In the genomic region with DNA sequence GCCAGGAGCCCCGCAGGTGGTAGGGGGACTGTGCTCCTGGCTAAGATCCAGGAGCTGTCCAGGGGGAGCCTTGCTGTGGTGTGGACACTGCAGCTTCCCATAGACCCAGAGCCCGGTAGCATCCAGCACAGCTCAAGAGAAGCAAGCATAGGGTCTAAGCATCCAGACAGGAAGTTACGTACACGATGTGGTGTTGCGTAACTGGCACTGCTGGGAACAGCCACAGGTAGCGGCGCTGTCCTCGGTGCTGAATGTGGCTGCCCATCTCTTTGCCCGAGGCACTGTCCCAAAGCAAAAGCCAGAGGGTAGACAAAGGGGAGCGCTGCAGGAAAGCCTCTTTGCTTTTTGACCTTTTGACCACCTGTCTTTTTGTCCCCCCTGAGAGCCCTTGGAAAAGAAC, we compare ENCODE assay signal across 9 mouse cellular contexts. TPM values are rescaled to one million over a fixed set of nuclear protein-coding genes. Genes with fewer than 3 reads are reported as not detected.
DNase-seq lines count a peak whose midpoint lies in the region; ATAC-seq lines count a peak whose summit lies in the region.
"Had no signal": no experiment of that assay in that cellular context is flagged by ENCODE, and none has a peak within 500 bp of the region (broad histone marks: within the 10 kb centered on the region; RNA-seq: fewer than 3 reads in every experiment).

No protein-coding gene starts in this region.

- DNase-seq in CD4-positive, CD25-positive, alpha-beta regulatory T cell, adult 2 months (ENCODE audit: low read depth, low spot score), result peak; percentile 23
- DNase-seq in testis, postnatal 10 days (ENCODE audit: low spot score), result peak; percentile 72
- no peak for DNase-seq in testis, postnatal 14 days (ENCODE audit: low spot score)
- peak; percentile 56 for DNase-seq in liver
- peak; percentile 47 for DNase-seq in thymus, postnatal 0 days (ENCODE audit: low spot score)
- DNase-seq in cerebellum, adult 9-11 months, result no peak

- no peak for ATAC-seq in CD4-positive, CD25-positive, alpha-beta regulatory T cell, adult 4 months
- ATAC-seq in monocyte, adult 5-6 weeks (replicated peaks; ENCODE audit: insufficient number of reproducible peaks, low FRiP score, low TSS enrichment, poor library complexity, severe bottlenecking), result no peak

RNA-seq across cellular contexts. Expression of a gene that starts 6.1 kb away (rescaled TPM):
- under 1 TPM in 1 of 2 experiments, not detected in 1; 0.13 TPM for polyA plus RNA-seq in CD4-positive, CD25-positive, alpha-beta regulatory T cell, adult 4 months (2017; shearing (Covaris generic))
- polyA plus RNA-seq in thymus, postnatal 0 days (2015; fragmentation: Nextera tagmentation; extraction: Ambion mirVana), result 0.60 and 0.72 TPM in 2 replicates
- not detected in 3 replicates for total RNA-seq in monocyte, adult 5-6 weeks (2017)
- polyA plus RNA-seq: erythroblast, embryonic 14.5 days had no signal

RNA-seq across cellular contexts. Expression of a gene that starts 43.3 kb away (rescaled TPM):
- 1 to 10 TPM; 2.5 to 2.9 TPM for polyA plus RNA-seq in CD4-positive, CD25-positive, alpha-beta regulatory T cell, adult 4 months (2017; shearing (Covaris generic))
- polyA plus RNA-seq in thymus, postnatal 0 days (2015; fragmentation: Nextera tagmentation; extraction: Ambion mirVana), result 6.0 TPM in 2 replicates
- 10.5 to 19.1 TPM (median 17.2 TPM) in 3 replicates for total RNA-seq in monocyte, adult 5-6 weeks (2017)

RNA-seq across cellular contexts. Expression of a gene that starts 51.3 kb away (rescaled TPM):
- polyA plus RNA-seq in CD4-positive, CD25-positive, alpha-beta regulatory T cell, adult 4 months (2017; shearing (Covaris generic)), result 10 to 100 TPM; 19.1 to 42.0 TPM
- polyA plus RNA-seq in thymus, postnatal 0 days (2015; fragmentation: Nextera tagmentation; extraction: Ambion mirVana), result 15.2 TPM in 2 replicates
- 54.4 to 70.1 TPM (median 59.2 TPM) in 3 replicates for total RNA-seq in monocyte, adult 5-6 weeks (2017)

Comparison
In these comparisons a context has a peak if more than half of its experiments do, and no peak if none do; other contexts are left out.
1. DNase-seq: peak in CD4-positive, CD25-positive, alpha-beta regulatory T cell, adult 2 months (single experiment), testis, postnatal 10 days (single experiment), liver (single experiment) and thymus, postnatal 0 days (single experiment); none in testis, postnatal 14 days (single experiment) and cerebellum, adult 9-11 months (single experiment).